Mouse (Mus musculus) cortical plate, adult 2 months (tissue): ENCODE data around the gene Tiam2.

ENCODE experiments used
- CTCF ChIP-seq: fragments of 200-500 bp; IDR thresholded peaks from 2 replicates; pipeline ENCODE4 v1.5.1; 2011; ENCODE audit warnings: mild to moderate bottlenecking, control low read depth, low read length; ENCODE audit not compliant: insufficient read depth; ENCODE audit errors: extremely low read depth
- POLR2A ChIP-seq: fragments of 200-500 bp; IDR thresholded peaks from 2 replicates; pipeline ENCODE4 v1.6.1; 2011; ENCODE audit warnings: mild to moderate bottlenecking, low read length, control low read depth; ENCODE audit not compliant: insufficient read depth; ENCODE audit errors: extremely low read depth

- no peak for TF ChIP-seq POLR2A
- TF ChIP-seq CTCF: no peak
Observed at GRCm38 (mm10) chr17:3472018-3472417, 145.6 kb downstream of the Tiam2 start.
